Mouse (Mus musculus): ENCODE measurements around the gene Rnf167. TPM values are rescaled to one million over a fixed set of nuclear protein-coding genes. Genes with fewer than 3 reads are reported as not detected.
A peak's percentile ranks its signal among the peaks of the same experiment; 100 is the strongest.

Gene Rnf167
- polyA plus RNA-seq, 1 experiment from 2014 or later: 87.0 TPM

DNA sequence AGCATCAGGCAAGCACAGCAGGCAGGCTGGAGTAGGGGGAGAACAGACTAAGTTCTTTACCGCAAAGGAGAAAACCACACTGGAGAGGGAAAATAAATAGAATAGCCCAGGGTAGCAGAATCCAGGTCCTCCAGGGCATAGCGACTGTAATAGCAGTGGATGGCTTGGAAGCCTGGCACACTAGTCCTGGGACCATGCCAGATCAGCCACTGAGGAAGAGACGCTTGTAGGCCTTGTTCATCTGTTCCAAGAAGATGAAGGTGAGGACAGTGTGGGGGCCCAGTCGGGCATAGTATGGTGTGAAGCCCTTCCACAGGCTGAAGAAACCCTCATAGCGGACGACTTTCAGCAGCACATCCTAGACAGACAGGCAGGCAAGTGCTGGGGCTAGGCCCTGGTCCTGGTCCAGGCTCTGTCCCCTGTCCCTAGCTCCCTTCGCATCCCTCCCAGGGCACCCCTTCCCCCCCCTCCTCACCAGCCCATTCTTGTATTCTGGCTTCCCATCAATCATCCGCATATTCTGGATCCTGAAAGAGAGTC lies 2.4 kb upstream of the Rnf167 start:
- DNase-seq (ENCODE audit: low spot score, missing footprints) (no peak), ATAC-seq (ENCODE audit: low FRiP score) (no peak)
- WGBS: 95% methylated on average over 8 of the region's 8 CpGs
- Histone ChIP-seq H3K9me3 (ENCODE audit: control insufficient read depth, low read length) (no peaks in the 10 kb centered on the region), H3K4me1 (ENCODE audit: control insufficient read depth, insufficient read depth, low read length) (peaks cover 19% of the 10 kb centered on the region), H3K4me2 (no peak overlapping the region), H3K27ac (ENCODE audit: low read depth, low read length) (no peak overlapping the region), H3K4me3 (ENCODE audit: low read depth, low read length) (no peak overlapping the region), H3K27me3 (ENCODE audit: control insufficient read depth, insufficient read depth, low read length) (no peaks in the 10 kb centered on the region), H3K36me3 (ENCODE audit: control insufficient read depth, insufficient read depth, low read length) (peaks cover 16% of the 10 kb centered on the region), H3K9ac (ENCODE audit: low read length) (peak overlapping the region; percentile 10; the same call in 1 of the 2 replicates)

- 91% methylated on average over 12 of the region's 12 CpGs for WGBS
- peak overlapping the region; percentile 75 for H3K9ac ChIP-seq (ENCODE audit: low read length)
- ATAC-seq (ENCODE audit: low FRiP score) (no peak), DNase-seq (ENCODE audit: low spot score, missing footprints) (no peak)
- H3K4me3 ChIP-seq (ENCODE audit: low read depth, low read length): peak overlapping the region; percentile 72
- H3K4me1 ChIP-seq (ENCODE audit: control insufficient read depth, insufficient read depth, low read length): peaks cover 19% of the 10 kb centered on the region
- H3K4me2 ChIP-seq: peak overlapping the region; percentile 79
- no peaks in the 10 kb centered on the region for H3K27me3 ChIP-seq (ENCODE audit: control insufficient read depth, insufficient read depth, low read length)
- peaks cover 18% of the 10 kb centered on the region for H3K36me3 ChIP-seq (ENCODE audit: control insufficient read depth, insufficient read depth, low read length)
- H3K9me3 ChIP-seq (ENCODE audit: control insufficient read depth, low read length): no peaks in the 10 kb centered on the region
- H3K27ac ChIP-seq (ENCODE audit: low read depth, low read length): no peak overlapping the region
These were observed 1.4 kb upstream of the Rnf167 start for GRCm38 (mm10) chr11:70645461-70646258.

- H3K9ac ChIP-seq (ENCODE audit: low read length): peak overlapping the region; percentile 75
- DNase-seq (ENCODE audit: low spot score, missing footprints) (no peak), ATAC-seq (ENCODE audit: low FRiP score) (no peak)
- H3K4me2 ChIP-seq: peak overlapping the region; percentile 79
- no peaks in the 10 kb centered on the region for H3K27me3 ChIP-seq (ENCODE audit: control insufficient read depth, insufficient read depth, low read length)
- peak overlapping the region; percentile 63; the same call in 1 of the 2 replicates for H3K27ac ChIP-seq (ENCODE audit: low read depth, low read length)
- H3K36me3 ChIP-seq (ENCODE audit: control insufficient read depth, insufficient read depth, low read length): peaks cover 24% of the 10 kb centered on the region
- no peaks in the 10 kb centered on the region for H3K9me3 ChIP-seq (ENCODE audit: control insufficient read depth, low read length)
- WGBS: 29% methylated on average over 3 of the region's 3 CpGs
- peaks cover 22% of the 10 kb centered on the region for H3K4me1 ChIP-seq (ENCODE audit: control insufficient read depth, insufficient read depth, low read length)
- peak overlapping the region; percentile 72 for H3K4me3 ChIP-seq (ENCODE audit: low read depth, low read length)
These were observed 828 bp upstream of the Rnf167 start for GRCm38 (mm10) chr11:70646259-70646555.

GRCm38 (mm10) chr11:70647716-70648420 lies 833 bp downstream of the Rnf167 start:
- DNase-seq (ENCODE audit: low spot score, missing footprints): peak; percentile 88
- Histone ChIP-seq H3K4me1 (ENCODE audit: control insufficient read depth, insufficient read depth, low read length) (peaks cover 29% of the 10 kb centered on the region), H3K36me3 (ENCODE audit: control insufficient read depth, insufficient read depth, low read length) (peaks cover 26% of the 10 kb centered on the region)

GRCm38 (mm10) chr11:70648512-70648911 lies 1.5 kb downstream of the Rnf167 start:
- no peak for ATAC-seq (ENCODE audit: low FRiP score)
- H3K27me3 ChIP-seq (ENCODE audit: control insufficient read depth, insufficient read depth, low read length): no peaks in the 10 kb centered on the region

More at GRCm38 (mm10) chr11:70647716-70648420, 833 bp downstream of the Rnf167 start:
- no peaks in the 10 kb centered on the region for H3K27me3 ChIP-seq (ENCODE audit: control insufficient read depth, insufficient read depth, low read length)
- peak overlapping the region; percentile 88 for H3K27ac ChIP-seq (ENCODE audit: low read depth, low read length)
- no peaks in the 10 kb centered on the region for H3K9me3 ChIP-seq (ENCODE audit: control insufficient read depth, low read length)
- 4% methylated on average over 28 of the region's 28 CpGs for WGBS
- peak overlapping the region; percentile 99 for H3K4me2 ChIP-seq
- peak; percentile 15 for ATAC-seq (ENCODE audit: low FRiP score)
- H3K9ac ChIP-seq (ENCODE audit: low read length): peak overlapping the region; percentile 78
- peak overlapping the region; percentile 72 for H3K4me3 ChIP-seq (ENCODE audit: low read depth, low read length)

DNA sequence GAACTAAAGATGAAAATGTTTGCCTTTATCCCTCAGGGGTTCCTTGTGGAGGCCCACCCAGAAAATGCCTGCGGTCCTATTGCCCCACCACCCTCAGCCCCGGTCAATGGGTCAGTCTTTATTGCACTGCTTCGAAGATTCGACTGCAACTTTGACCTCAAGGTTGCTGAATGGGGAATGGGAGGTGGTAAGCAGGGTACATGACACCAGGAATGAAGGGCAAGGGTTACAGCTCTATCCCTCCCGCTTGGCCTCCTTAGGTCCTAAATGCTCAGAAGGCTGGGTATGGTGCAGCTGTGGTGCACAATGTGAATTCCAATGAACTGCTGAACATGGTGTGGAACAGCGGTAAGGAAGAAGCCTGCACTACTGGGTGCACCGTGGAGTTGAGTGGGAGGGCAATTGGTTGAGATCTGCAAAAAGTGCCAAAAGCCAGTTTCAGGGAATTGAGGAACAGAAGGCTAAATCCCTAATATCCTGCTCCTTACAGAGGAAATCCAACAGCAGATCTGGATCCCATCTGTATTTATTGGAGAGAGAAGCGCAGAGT lies 2.2 kb downstream of the Rnf167 start:
- ATAC-seq (ENCODE audit: low FRiP score): no peak
- peaks cover 31% of the 10 kb centered on the region for H3K4me1 ChIP-seq (ENCODE audit: control insufficient read depth, insufficient read depth, low read length)
- peaks cover 26% of the 10 kb centered on the region for H3K36me3 ChIP-seq (ENCODE audit: control insufficient read depth, insufficient read depth, low read length)
- no peak overlapping the region for H3K4me3 ChIP-seq (ENCODE audit: low read depth, low read length)
- no peak overlapping the region for H3K27ac ChIP-seq (ENCODE audit: low read depth, low read length)
- H3K9ac ChIP-seq (ENCODE audit: low read length): no peak overlapping the region
- H3K4me2 ChIP-seq: no peak overlapping the region
- WGBS: 84% methylated on average over 8 of the region's 8 CpGs
- no peak for DNase-seq (ENCODE audit: low spot score, missing footprints)
- H3K27me3 ChIP-seq (ENCODE audit: control insufficient read depth, insufficient read depth, low read length): no peaks in the 10 kb centered on the region
- H3K9me3 ChIP-seq (ENCODE audit: control insufficient read depth, low read length): no peaks in the 10 kb centered on the region

More at GRCm38 (mm10) chr11:70648512-70648911, 1.5 kb downstream of the Rnf167 start:
- Histone ChIP-seq H3K36me3 (ENCODE audit: control insufficient read depth, insufficient read depth, low read length) (peaks cover 26% of the 10 kb centered on the region), H3K4me2 (peak overlapping the region; percentile 99; the same call in 1 of the 2 replicates), H3K9me3 (ENCODE audit: control insufficient read depth, low read length) (no peaks in the 10 kb centered on the region), H3K4me3 (ENCODE audit: low read depth, low read length) (peak overlapping the region; percentile 72; the same call in 1 of the 2 replicates), H3K27ac (ENCODE audit: low read depth, low read length) (no peak overlapping the region), H3K9ac (ENCODE audit: low read length) (no peak overlapping the region), H3K4me1 (ENCODE audit: control insufficient read depth, insufficient read depth, low read length) (peaks cover 31% of the 10 kb centered on the region)
- 88% methylated on average over 4 of the region's 4 CpGs for WGBS
- no peak for DNase-seq (ENCODE audit: low spot score, missing footprints)

GRCm38 (mm10) chr11:70650322-70651175 lies 3.5 kb downstream of the Rnf167 start:
- DNase-seq (ENCODE audit: low spot score, missing footprints): no peak
- no peak overlapping the region for H3K27ac ChIP-seq (ENCODE audit: low read depth, low read length)
- no peak overlapping the region for H3K4me3 ChIP-seq (ENCODE audit: low read depth, low read length)
- no peak overlapping the region for H3K4me2 ChIP-seq
- no peak overlapping the region for H3K9ac ChIP-seq (ENCODE audit: low read length)
- ATAC-seq (ENCODE audit: low FRiP score): no peak
- peaks cover 17% of the 10 kb centered on the region for H3K36me3 ChIP-seq (ENCODE audit: control insufficient read depth, insufficient read depth, low read length)
- H3K4me1 ChIP-seq (ENCODE audit: control insufficient read depth, insufficient read depth, low read length): peaks cover 34% of the 10 kb centered on the region
- no peaks in the 10 kb centered on the region for H3K27me3 ChIP-seq (ENCODE audit: control insufficient read depth, insufficient read depth, low read length)
- no peaks in the 10 kb centered on the region for H3K9me3 ChIP-seq (ENCODE audit: control insufficient read depth, low read length)
- 85% methylated on average over 12 of the region's 12 CpGs for WGBS

GRCm38 (mm10) chr11:70651391-70651790 lies 4.4 kb downstream of the Rnf167 start:
- peaks cover 33% of the 10 kb centered on the region for H3K4me1 ChIP-seq (ENCODE audit: control insufficient read depth, insufficient read depth, low read length)
- 87% methylated on average over 2 of the region's 2 CpGs for WGBS

More at GRCm38 (mm10) chr11:70651391-70651790, 4.4 kb downstream of the Rnf167 start:
- ATAC-seq (ENCODE audit: low FRiP score) (no peak), DNase-seq (ENCODE audit: low spot score, missing footprints) (no peak)
- no peak overlapping the region for H3K27ac ChIP-seq (ENCODE audit: low read depth, low read length)
- peaks cover 17% of the 10 kb centered on the region for H3K36me3 ChIP-seq (ENCODE audit: control insufficient read depth, insufficient read depth, low read length)
- H3K4me3 ChIP-seq (ENCODE audit: low read depth, low read length): no peak overlapping the region
- H3K27me3 ChIP-seq (ENCODE audit: control insufficient read depth, insufficient read depth, low read length): no peaks in the 10 kb centered on the region
- H3K9me3 ChIP-seq (ENCODE audit: control insufficient read depth, low read length): no peaks in the 10 kb centered on the region
- no peak overlapping the region for H3K4me2 ChIP-seq
- no peak overlapping the region for H3K9ac ChIP-seq (ENCODE audit: low read length)
